Mouse (Mus musculus): ENCODE measurements at regions not wholly inside any gene's neighbourhood (a gene's known extent, or its start where the extent isn't known, plus 50 kb on each side); places are given as distances from the start of the nearest gene placed in this dataset.
A peak's percentile ranks its signal among the peaks of the same experiment; 100 is the strongest.

GRCm38 (mm10) chr1:76427439-76427838 is 881.4 kb downstream of the Slc4a3 start:
- intact Hi-C loops (cut with DNase I), result no loop called here

GRCm38 (mm10) chr1:76430041-76430610 is 884.1 kb downstream of the Slc4a3 start:
- intact Hi-C loops (cut with DNase I), result no loop called here
- no peak for DNase-seq

More at GRCm38 (mm10) chr1:76427439-76427838, 881.4 kb downstream of the Slc4a3 start:
- no peak for DNase-seq

- no peak for DNase-seq
- intact Hi-C loops (cut with DNase I), result no loop called here
Measured at GRCm38 (mm10) chr1:76433481-76433941, 887.4 kb downstream of the Slc4a3 start.

DNA sequence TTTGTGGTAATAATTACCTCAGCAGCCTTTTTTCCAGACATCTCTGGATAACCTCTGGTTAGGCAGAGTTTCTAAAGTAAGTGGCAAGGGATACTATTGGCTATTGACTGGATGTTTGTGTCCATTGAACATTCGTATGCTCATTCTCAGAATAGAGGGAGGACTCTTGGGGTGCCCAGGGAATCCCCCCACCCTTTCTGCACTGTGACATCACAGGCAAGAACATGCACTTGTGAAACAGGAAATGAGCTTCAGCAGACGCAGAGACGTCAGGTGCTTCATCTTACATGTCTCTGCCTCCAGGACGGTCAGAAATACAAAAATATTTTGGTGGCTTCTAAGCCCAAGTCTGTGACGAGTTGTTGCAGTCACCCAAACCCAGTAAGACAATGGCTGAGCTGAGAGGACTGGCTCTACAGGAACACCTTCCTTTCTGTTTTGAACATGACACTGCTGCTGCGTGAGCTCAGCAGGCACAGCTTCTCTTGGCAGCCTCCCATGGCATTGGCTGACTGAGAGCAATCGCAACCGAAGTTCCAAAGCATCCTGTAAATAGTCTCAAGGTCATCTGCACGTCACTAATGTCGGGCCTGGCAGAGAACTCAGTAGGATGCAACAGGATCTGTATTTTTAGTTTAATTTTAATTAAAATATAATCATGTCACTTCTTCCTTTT is 904.6 kb downstream of the Slc4a3 start:
- DNase-seq, result peak; percentile 5
- intact Hi-C loops (cut with DNase I), result no loop called here

DNA sequence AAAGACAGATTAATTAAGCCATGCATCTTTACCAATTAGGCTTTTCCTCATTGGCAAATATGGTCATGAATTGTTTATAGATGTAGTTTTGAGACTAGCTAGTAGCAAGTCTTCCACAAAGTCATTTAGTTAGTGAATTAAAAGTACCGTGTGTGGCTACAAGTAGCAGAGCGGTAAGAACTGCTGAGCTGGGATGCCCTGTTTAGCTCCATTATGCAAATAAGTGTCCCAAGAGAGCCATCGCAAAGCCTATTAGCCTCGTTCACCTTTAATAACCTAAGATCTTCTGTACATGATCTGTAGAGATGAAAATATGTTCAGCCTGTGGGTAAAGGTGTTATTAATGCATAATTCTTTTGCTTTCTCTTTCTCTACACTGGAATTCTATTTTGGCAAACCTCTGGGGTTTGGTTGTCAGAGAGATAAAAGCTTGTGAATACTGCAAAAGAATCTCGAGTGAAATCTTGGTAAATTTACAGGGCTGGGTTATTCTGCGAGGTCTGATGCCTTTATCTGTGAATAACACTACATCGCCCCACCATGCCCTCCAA is 907.2 kb downstream of the Slc4a3 start:
- intact Hi-C loops (cut with DNase I), result no loop called here

GRCm38 (mm10) chr1:76466562-76466961 is 920.5 kb downstream of the Slc4a3 start:
- intact Hi-C loops (cut with DNase I), result no loop called here
- no peak for DNase-seq

More for the DNA sequence above, 907.2 kb downstream of the Slc4a3 start:
- no peak for DNase-seq

DNA sequence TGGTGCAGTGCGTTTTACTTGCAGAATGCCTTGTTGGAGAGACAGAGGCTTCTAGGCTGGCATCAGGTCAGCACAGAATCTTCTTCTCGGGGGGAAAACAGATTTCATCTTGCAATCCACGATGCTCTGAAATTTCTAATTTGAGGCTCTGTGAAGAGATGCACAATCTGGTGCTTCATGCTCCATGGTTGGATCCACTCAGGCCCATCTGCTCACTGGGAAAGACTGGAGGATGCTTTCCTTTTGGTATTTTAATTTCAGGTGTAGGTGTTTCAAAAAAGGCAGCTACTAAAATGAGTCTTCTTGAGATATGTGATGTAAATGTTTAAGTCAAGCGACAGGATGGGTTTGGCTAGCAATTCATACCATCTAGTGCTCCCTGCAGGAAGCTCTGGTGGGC is 938.1 kb downstream of the Slc4a3 start:
- intact Hi-C loops (cut with DNase I), result no loop called here
- DNase-seq, result no peak

DNA sequence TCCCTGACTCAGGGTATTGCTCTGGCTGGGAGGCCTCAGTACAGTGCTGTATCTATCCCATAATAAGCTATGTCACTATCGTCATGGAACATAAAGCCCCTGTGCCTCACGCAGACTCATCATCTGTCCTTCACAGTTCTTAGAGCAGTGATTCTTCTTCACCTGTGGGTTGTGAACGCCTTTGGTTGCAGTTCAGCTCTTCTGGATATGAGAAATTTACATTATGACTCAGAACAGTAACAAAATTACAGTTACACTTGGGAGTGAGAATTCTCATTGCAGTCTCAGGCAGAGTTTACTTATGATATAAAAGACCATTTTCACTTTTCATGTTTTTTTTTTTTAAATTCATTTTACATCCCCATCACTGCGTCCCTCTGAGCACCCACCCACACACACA is 941.4 kb downstream of the Slc4a3 start:
- DNase-seq, result no peak
- intact Hi-C loops (cut with DNase I), result no loop called here

DNA sequence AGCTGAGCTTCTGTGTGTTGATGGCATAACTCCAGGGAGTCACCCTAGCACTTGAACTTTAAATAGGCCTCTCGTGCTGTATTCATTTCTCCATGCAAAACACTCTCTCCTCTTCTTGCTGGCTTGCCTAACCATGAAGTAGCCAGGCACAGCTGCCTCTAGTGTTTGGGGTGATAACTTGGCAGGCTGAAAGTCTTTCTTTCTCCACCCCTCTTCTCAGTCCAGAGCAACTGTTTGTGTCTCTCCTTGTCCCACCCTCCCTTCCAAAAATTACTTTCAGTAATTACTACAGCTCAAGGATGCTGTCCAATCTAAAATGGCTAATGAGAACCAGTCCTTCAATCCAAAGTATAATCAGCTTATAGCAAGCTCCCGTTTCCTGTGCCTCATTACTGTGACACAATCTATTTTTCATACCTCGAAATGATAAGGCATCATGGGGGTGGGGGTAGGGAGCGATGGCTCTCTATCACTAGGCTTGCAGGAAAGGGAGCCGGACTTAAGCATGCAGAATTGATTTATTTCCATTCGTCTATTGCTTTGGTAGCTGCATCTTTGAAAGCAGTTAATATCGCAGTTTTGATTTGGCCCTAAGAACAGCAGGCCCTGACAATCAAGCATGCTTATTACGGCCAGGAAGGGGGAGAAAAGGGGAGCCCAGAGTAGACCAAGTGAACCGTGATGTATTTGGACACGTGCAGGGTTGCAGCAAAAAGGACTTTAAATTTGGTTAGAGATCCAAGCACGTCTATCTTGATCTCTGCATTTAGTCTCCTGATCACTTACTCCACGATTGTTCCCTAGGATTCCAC is 943.8 kb downstream of the Slc4a3 start:
- DNase-seq, result peak; percentile 1 to 2
- intact Hi-C loops (cut with DNase I), result no loop called here

- intact Hi-C loops (cut with DNase I), result no loop called here
- no peak for DNase-seq
Measured at GRCm38 (mm10) chr1:76490719-76491118, 944.7 kb downstream of the Slc4a3 start.

GRCm38 (mm10) chr1:76491187-76491586 is 945.1 kb downstream of the Slc4a3 start:
- no peak for DNase-seq
- intact Hi-C loops (cut with DNase I), result no loop called here

DNA sequence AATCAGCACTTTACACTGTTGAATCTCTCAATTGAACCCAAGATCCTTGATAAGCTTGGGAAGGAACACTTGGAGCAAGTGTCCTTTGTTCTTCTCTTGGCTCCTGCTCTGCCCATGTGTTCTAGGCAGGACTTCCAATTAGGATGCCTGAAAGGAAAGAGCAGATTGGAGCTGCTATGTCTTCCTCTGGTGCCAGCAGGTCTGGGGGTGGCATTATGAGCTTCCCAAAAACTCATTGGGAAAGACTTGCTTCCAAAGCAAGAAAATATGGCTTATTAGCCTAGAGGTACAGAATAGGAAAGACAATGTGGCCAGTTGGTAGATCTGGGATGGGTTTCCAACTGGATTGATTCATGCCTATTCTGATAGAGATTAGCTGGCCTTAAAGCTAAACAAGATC is 959.1 kb downstream of the Slc4a3 start:
- DNase-seq, result no peak

DNA sequence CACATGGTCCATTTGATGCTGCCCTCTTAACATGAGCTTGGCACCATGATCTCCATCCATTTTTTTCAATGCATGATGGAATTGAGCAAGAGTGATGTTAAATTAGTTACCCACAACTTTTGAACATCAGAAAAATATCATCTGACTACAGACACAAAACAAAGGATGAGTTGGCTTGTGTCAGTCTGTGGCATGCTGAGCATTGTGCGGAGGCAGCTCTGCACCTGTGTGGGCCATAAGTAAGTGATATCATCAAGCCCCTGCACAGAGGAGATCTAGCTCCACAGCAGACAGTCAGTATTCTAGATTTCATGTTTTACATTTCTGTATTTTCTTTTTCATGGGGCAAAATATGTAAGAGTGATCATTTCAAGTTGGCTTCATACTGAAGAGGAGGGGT is 962.8 kb downstream of the Slc4a3 start:
- intact Hi-C loops (cut with DNase I), result no loop called here
- no peak for DNase-seq

More for the DNA sequence above, 959.1 kb downstream of the Slc4a3 start:
- intact Hi-C loops (cut with DNase I), result no loop called here

- DNase-seq, result no peak
- intact Hi-C loops (cut with DNase I), result no loop called here
Measured at GRCm38 (mm10) chr1:76509486-76509885, 963.4 kb downstream of the Slc4a3 start.

GRCm38 (mm10) chr1:76512156-76512555 is 966.1 kb downstream of the Slc4a3 start:
- intact Hi-C loops (cut with DNase I), result no loop called here
- no peak for DNase-seq

DNA sequence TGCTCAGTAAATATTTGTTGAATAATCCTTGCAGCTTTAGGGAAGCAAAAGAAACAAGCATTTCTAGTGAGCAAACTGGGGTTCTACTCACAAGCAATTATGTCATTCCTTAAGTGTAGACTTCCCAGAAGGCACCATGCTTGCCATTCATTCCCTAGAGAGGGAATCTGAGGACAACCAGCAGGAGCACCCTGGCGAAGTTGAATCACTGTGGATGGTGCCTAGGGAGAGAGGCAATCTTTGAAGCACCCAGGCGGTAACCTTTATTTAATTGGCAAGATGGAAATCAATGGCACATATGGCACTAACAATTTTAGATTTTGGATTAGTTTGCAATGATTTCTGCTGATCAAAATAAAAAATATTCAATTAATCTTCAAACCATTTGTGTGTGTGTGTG is 967.4 kb downstream of the Slc4a3 start:
- intact Hi-C loops (cut with DNase I), result no loop called here
- no peak for DNase-seq

DNA sequence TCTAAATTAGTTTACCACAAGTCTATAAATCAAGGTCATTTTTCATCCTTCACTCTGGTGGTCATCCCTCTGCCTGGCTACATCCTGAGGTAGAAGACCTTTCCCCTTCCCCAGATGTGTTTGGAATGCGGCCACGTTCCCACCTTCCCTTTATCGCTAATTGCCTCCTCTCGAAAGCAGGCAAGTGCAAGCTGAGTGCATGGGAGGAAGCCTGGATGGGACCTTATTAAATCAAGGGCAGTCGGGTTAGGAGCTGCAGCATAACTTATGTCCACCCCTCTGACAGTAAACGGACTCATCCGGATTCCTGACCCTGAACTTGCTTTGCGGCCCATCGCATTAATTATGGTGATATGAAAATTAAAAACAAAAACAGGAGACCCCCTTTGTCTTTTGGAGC is 983.5 kb downstream of the Slc4a3 start:
- intact Hi-C loops (cut with DNase I), result no loop called here
- no peak for DNase-seq

GRCm38 (mm10) chr1:76530342-76530741 is 984.3 kb downstream of the Slc4a3 start:
- DNase-seq, result no peak
- intact Hi-C loops (cut with DNase I), result no loop called here

- intact Hi-C loops (cut with DNase I), result no loop called here
- DNase-seq, result no peak
Measured at GRCm38 (mm10) chr1:76535522-76535956, 979.3 kb downstream of the Epha4 start.

DNA sequence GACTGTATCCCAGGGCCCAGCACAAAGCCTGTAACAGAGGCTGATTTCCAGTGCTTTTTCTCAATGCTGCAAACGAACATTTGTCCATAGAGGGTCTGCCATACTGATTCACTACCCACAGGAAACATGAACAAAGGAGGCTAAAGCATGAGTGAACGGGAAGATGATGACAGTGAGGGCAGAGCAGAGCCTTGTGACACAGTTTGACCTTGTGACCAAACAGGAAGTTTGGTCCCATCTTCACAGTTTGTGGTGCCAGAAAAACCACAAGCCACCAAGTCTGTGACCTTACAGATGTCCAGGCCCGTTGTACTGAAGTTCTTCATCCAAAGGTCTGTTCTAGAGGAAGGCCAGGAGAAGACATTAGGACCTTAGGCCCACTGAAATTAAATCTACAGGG is 974.4 kb downstream of the Epha4 start:
- DNase-seq, result no peak
- intact Hi-C loops (cut with DNase I), result no loop called here

- DNase-seq, result peak; percentile 54 to 58
Measured at GRCm38 (mm10) chr1:76550876-76551275, 964.0 kb downstream of the Epha4 start.

More at GRCm38 (mm10) chr1:76550876-76551275, 964.0 kb downstream of the Epha4 start:
- intact Hi-C loops (cut with DNase I), result no loop called here
